Mouse (Mus musculus) erythroblast, embryonic 14.5 days (primary cell): ENCODE measurements around the gene Hunk. TPM values are rescaled to one million over a fixed set of nuclear protein-coding genes. Genes with fewer than 3 reads are reported as not detected.

Source experiments
- H3K27me3 ChIP-seq: 2 replicates; pipeline ENCODE4 v1.6.1; 2012; ENCODE audit warnings: inconsistent platforms; ENCODE audit not compliant: control insufficient read depth
- H3K36me3 ChIP-seq: 2 replicates; pipeline ENCODE4 v1.6.1; 2012; ENCODE audit warnings: mild to moderate bottlenecking, inconsistent platforms; ENCODE audit not compliant: control insufficient read depth
- H3K4me1 ChIP-seq: 2 replicates; pipeline ENCODE4 v1.6.1; 2012; ENCODE audit warnings: inconsistent platforms; ENCODE audit not compliant: control insufficient read depth
- H3K4me3 ChIP-seq: replicated peaks from 2 replicates; pipeline ENCODE3; 2012; ENCODE audit warnings: moderate library complexity, mild to moderate bottlenecking, inconsistent platforms
- H3K9me3 ChIP-seq: 2 replicates; pipeline ENCODE4 v1.6.1; 2012; ENCODE audit warnings: low read length, inconsistent platforms, mixed read lengths; ENCODE audit not compliant: control insufficient read depth
- GATA1 ChIP-seq: IDR thresholded peaks from 2 replicates; pipeline ENCODE4 v1.6.1; 2012; ENCODE audit warnings: low read length, inconsistent platforms, mixed read lengths
- TAL1 ChIP-seq: IDR thresholded peaks from 3 replicates; pipeline ENCODE4 v1.6.1; 2012; ENCODE audit warnings: low read length, inconsistent platforms, mixed read lengths
- polyA plus RNA-seq: library from polyadenylated mRNA; stranded (reverse); fragments of >175 nt; gene quantifications from 2 replicates; pipeline ENCODE4 v1.2.3, GENCODE M21; 2012

The Hunk gene
- polyA plus RNA-seq, 1 experiment = not detected

- Histone ChIP-seq H3K4me3 (no peak overlapping the region), H3K36me3 (no peaks in the 10 kb centered on the region), H3K9me3 (no peaks in the 10 kb centered on the region), H3K27me3 (no peaks in the 10 kb centered on the region), H3K4me1 (no peaks in the 10 kb centered on the region)
- TF ChIP-seq GATA1 (no peak), TAL1 (no peak)
These were observed 16.5 kb downstream of the Hunk start for GRCm38 (mm10) chr16:90402292-90402691.

GRCm38 (mm10) chr16:90405195-90405594 is 19.4 kb downstream of the Hunk start:
- no peaks in the 10 kb centered on the region for H3K27me3 ChIP-seq
- no peak overlapping the region for H3K4me3 ChIP-seq
- no peaks in the 10 kb centered on the region for H3K4me1 ChIP-seq
- no peaks in the 10 kb centered on the region for H3K36me3 ChIP-seq
- no peaks in the 10 kb centered on the region for H3K9me3 ChIP-seq
- TF ChIP-seq GATA1 (no peak), TAL1 (no peak)

- TF ChIP-seq TAL1 (no peak), GATA1 (no peak)
- Histone ChIP-seq H3K4me1 (no peaks in the 10 kb centered on the region), H3K4me3 (no peak overlapping the region), H3K27me3 (no peaks in the 10 kb centered on the region), H3K36me3 (no peaks in the 10 kb centered on the region), H3K9me3 (no peaks in the 10 kb centered on the region)
These were observed 19.8 kb downstream of the Hunk start for GRCm38 (mm10) chr16:90405599-90405998.

GRCm38 (mm10) chr16:90407541-90408289 is 21.9 kb downstream of the Hunk start:
- TF ChIP-seq TAL1 (no peak), GATA1 (no peak)
- H3K9me3 ChIP-seq = no peaks in the 10 kb centered on the region
- H3K36me3 ChIP-seq = no peaks in the 10 kb centered on the region
- no peaks in the 10 kb centered on the region for H3K4me1 ChIP-seq
- no peaks in the 10 kb centered on the region for H3K27me3 ChIP-seq
- no peak overlapping the region for H3K4me3 ChIP-seq

GRCm38 (mm10) chr16:90412096-90413082 is 26.6 kb downstream of the Hunk start:
- no peaks in the 10 kb centered on the region for H3K4me1 ChIP-seq
- no peaks in the 10 kb centered on the region for H3K27me3 ChIP-seq

GRCm38 (mm10) chr16:90416621-90417020 is 30.8 kb downstream of the Hunk start:
- Histone ChIP-seq H3K4me3 (no peak overlapping the region), H3K36me3 (no peaks in the 10 kb centered on the region), H3K27me3 (no peaks in the 10 kb centered on the region), H3K9me3 (peaks cover 3% of the 10 kb centered on the region), H3K4me1 (no peaks in the 10 kb centered on the region)
- TF ChIP-seq TAL1 = no peak
- no peak for TF ChIP-seq GATA1

More at GRCm38 (mm10) chr16:90412096-90413082, 26.6 kb downstream of the Hunk start:
- H3K4me3 ChIP-seq = no peak overlapping the region
- peaks cover 3% of the 10 kb centered on the region for H3K9me3 ChIP-seq
- H3K36me3 ChIP-seq = no peaks in the 10 kb centered on the region
- no peak for TF ChIP-seq GATA1
- TF ChIP-seq TAL1 = no peak

- Histone ChIP-seq H3K9me3 (no peaks in the 10 kb centered on the region), H3K36me3 (no peaks in the 10 kb centered on the region), H3K4me1 (no peaks in the 10 kb centered on the region), H3K27me3 (no peaks in the 10 kb centered on the region), H3K4me3 (no peak overlapping the region)
- no peak for TF ChIP-seq TAL1
- no peak for TF ChIP-seq GATA1
These were observed 32.8 kb downstream of the Hunk start for GRCm38 (mm10) chr16:90418661-90419060.

GRCm38 (mm10) chr16:90421145-90421544 is 35.3 kb downstream of the Hunk start:
- no peaks in the 10 kb centered on the region for H3K9me3 ChIP-seq
- no peaks in the 10 kb centered on the region for H3K36me3 ChIP-seq
- H3K27me3 ChIP-seq = no peaks in the 10 kb centered on the region
- H3K4me1 ChIP-seq = no peaks in the 10 kb centered on the region
- H3K4me3 ChIP-seq = no peak overlapping the region
- TF ChIP-seq TAL1 (no peak), GATA1 (no peak)

- H3K27me3 ChIP-seq = no peaks in the 10 kb centered on the region
- no peaks in the 10 kb centered on the region for H3K36me3 ChIP-seq
- TF ChIP-seq TAL1 (no peak), GATA1 (no peak)
These were observed 35.7 kb downstream of the Hunk start for GRCm38 (mm10) chr16:90421551-90421950.

More at GRCm38 (mm10) chr16:90421551-90421950, 35.7 kb downstream of the Hunk start:
- Histone ChIP-seq H3K9me3 (no peaks in the 10 kb centered on the region), H3K4me1 (no peaks in the 10 kb centered on the region), H3K4me3 (no peak overlapping the region)
